Mouse (Mus musculus): ENCODE data around the gene Birc7.

DNA sequence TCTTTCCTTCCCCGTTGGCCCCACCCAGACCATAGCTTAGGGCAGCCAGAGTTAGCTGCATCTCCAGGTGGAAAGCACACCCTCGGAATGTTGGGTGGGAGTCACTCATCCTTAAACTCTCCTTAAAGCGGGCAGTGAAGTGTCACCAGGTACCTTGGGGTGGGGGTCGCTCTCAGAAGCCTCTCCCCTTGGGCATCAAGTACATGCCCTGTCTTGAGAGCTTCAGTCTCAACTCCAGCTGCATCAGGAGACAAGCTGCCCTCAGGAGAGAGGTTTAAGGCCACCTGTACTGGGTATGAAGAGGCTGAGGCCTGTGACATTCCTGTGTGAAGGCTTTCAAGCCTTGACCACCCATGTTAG, 38.9 kb upstream of the Birc7 start:
- no peak for TF ChIP-seq POLR2A (IDR thresholded peaks at IDR 0.05; ENCODE audit: control insufficient read depth in 1 of 2, insufficient read depth in 1 of 2, low read depth in 1 of 2, low read length in 2 of 2, poor library complexity in 1 of 2)
- TF ChIP-seq MEF2A (IDR thresholded peaks at IDR 0.05; ENCODE audit: extremely low read depth, insufficient replicate concordance, low read depth, low read length, poor library complexity, severe bottlenecking), result no peak
- TF ChIP-seq TAL1 (IDR thresholded peaks at IDR 0.05; ENCODE audit: low read length), result no peak
- no peak for TF ChIP-seq ELF1 (IDR thresholded peaks at IDR 0.05; ENCODE audit: low read depth, low read length)
